Mouse (Mus musculus): Measurements from ENCODE around the gene Lpp. TPM values are rescaled to one million over a fixed set of nuclear protein-coding genes. Genes with fewer than 3 reads are reported as not detected.

Gene Lpp
- polyA plus RNA-seq, 1 experiment: 176 TPM

GRCm38 (mm10) chr16:24990331-24990730 lies 597.0 kb downstream of the Lpp start:
- no peaks in the 10 kb centered on the region for H3K4me1 ChIP-seq (ENCODE audit: control insufficient read depth, insufficient read depth, low read length)
- H3K4me3 ChIP-seq (ENCODE audit: control insufficient read depth, low read depth, low read length): no peak overlapping the region
- no peak overlapping the region for H3K27ac ChIP-seq (ENCODE audit: control insufficient read depth, insufficient read depth, low read depth, low read length)
- TF ChIP-seq POLR2A (IDR thresholded peaks at IDR 0.05; ENCODE audit: control insufficient read depth, low read depth, low read length) (no peak), CTCF (IDR thresholded peaks at IDR 0.05; ENCODE audit: control insufficient read depth, insufficient read depth, insufficient replicate concordance, low read depth, low read length) (no peak)
- H3K36me3 ChIP-seq (ENCODE audit: control insufficient read depth, insufficient read depth, low read length): no peaks in the 10 kb centered on the region
- H3K27me3 ChIP-seq (ENCODE audit: control insufficient read depth, insufficient read depth, low read length): no peaks in the 10 kb centered on the region

GRCm38 (mm10) chr16:24991059-24991541 lies 597.8 kb downstream of the Lpp start:
- no peak overlapping the region for H3K4me3 ChIP-seq (ENCODE audit: control insufficient read depth, low read depth, low read length)
- TF ChIP-seq CTCF (IDR thresholded peaks at IDR 0.05; ENCODE audit: control insufficient read depth, insufficient read depth, insufficient replicate concordance, low read depth, low read length) (no peak), POLR2A (IDR thresholded peaks at IDR 0.05; ENCODE audit: control insufficient read depth, low read depth, low read length) (no peak)
- H3K36me3 ChIP-seq (ENCODE audit: control insufficient read depth, insufficient read depth, low read length): no peaks in the 10 kb centered on the region
- no peaks in the 10 kb centered on the region for H3K27me3 ChIP-seq (ENCODE audit: control insufficient read depth, insufficient read depth, low read length)
- no peaks in the 10 kb centered on the region for H3K4me1 ChIP-seq (ENCODE audit: control insufficient read depth, insufficient read depth, low read length)
- no peak overlapping the region for H3K27ac ChIP-seq (ENCODE audit: control insufficient read depth, insufficient read depth, low read depth, low read length)

GRCm38 (mm10) chr16:24991995-24992394 lies 598.7 kb downstream of the Lpp start:
- no peaks in the 10 kb centered on the region for H3K4me1 ChIP-seq (ENCODE audit: control insufficient read depth, insufficient read depth, low read length)
- H3K27ac ChIP-seq (ENCODE audit: control insufficient read depth, insufficient read depth, low read depth, low read length): no peak overlapping the region
- H3K36me3 ChIP-seq (ENCODE audit: control insufficient read depth, insufficient read depth, low read length): no peaks in the 10 kb centered on the region
- TF ChIP-seq POLR2A (IDR thresholded peaks at IDR 0.05; ENCODE audit: control insufficient read depth, low read depth, low read length) (no peak), CTCF (IDR thresholded peaks at IDR 0.05; ENCODE audit: control insufficient read depth, insufficient read depth, insufficient replicate concordance, low read depth, low read length) (no peak)
- H3K27me3 ChIP-seq (ENCODE audit: control insufficient read depth, insufficient read depth, low read length): no peaks in the 10 kb centered on the region
- no peak overlapping the region for H3K4me3 ChIP-seq (ENCODE audit: control insufficient read depth, low read depth, low read length)

DNA sequence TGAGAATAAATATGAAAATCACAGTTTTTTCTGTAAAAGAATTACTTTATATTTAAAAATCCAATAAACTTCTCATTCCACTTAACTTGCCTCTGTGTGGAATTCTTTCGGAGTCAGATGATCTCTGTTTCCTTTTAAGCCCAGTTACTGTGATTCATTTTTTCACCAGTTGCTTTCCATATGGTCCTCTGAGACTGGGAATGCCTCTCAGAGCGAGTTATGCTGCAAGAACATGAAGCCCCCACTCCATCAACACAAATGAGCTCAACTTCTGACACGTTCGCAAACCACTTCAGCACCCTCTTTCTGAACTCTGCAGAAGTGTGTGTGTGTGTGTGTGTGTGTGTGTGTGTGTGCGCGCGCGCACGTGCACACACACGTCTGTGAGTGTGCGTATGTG lies 599.2 kb downstream of the Lpp start:
- no peak for TF ChIP-seq POLR2A (IDR thresholded peaks at IDR 0.05; ENCODE audit: control insufficient read depth, low read depth, low read length)
- Histone ChIP-seq H3K27me3 (ENCODE audit: control insufficient read depth, insufficient read depth, low read length) (no peaks in the 10 kb centered on the region), H3K4me3 (ENCODE audit: control insufficient read depth, low read depth, low read length) (no peak overlapping the region), H3K4me1 (ENCODE audit: control insufficient read depth, insufficient read depth, low read length) (no peaks in the 10 kb centered on the region), H3K36me3 (ENCODE audit: control insufficient read depth, insufficient read depth, low read length) (no peaks in the 10 kb centered on the region), H3K27ac (ENCODE audit: control insufficient read depth, insufficient read depth, low read depth, low read length) (no peak overlapping the region)

DNA sequence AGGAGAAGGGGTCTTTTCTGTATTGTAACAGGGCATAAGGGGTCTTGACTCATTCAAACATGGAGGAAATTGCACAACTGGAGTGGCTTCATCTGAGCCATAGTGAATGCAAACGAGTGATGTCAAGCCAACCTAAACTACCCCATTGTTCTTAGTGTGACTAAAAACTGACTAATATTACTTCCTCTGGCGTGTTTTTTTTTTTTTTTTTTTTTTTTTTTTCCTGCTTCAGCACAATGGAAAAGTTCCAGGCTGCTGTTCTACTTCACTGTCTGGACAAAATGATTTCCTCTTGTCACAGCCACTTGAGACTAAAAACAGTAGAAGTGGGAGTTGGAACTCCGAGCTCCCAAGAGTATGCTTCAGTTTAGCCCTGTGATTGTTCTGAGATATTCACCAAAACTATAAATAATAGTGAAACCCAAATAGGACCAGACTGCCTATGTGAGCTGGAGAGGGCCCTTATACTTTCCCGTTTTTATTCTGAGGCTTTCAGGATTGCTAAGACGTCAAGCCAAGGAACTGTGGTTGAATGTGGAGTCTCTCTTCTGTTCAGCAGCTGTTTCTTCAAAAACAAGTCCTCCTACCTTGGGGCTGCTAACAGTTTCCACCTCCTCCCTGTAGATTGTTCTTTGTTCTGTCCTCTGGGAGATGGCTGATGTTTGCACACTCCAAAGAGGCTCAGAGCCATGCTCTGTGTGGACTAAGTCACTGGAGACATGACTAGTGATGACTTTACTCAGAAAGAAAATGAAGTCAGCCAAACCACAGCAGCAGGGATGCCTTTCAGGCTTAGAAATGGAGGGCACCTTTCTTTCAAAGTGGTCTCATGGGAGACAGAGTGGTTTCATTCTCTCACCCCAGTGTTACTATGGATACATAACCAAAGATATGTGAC lies 617.9 kb downstream of the Lpp start:
- no peaks in the 10 kb centered on the region for H3K36me3 ChIP-seq (ENCODE audit: control insufficient read depth, insufficient read depth, low read length)
- no peaks in the 10 kb centered on the region for H3K27me3 ChIP-seq (ENCODE audit: control insufficient read depth, insufficient read depth, low read length)
- TF ChIP-seq POLR2A (IDR thresholded peaks at IDR 0.05; ENCODE audit: control insufficient read depth, low read depth, low read length) (no peak), CTCF (IDR thresholded peaks at IDR 0.05; ENCODE audit: control insufficient read depth, insufficient read depth, insufficient replicate concordance, low read depth, low read length) (no peak)
- no peak overlapping the region for H3K4me3 ChIP-seq (ENCODE audit: control insufficient read depth, low read depth, low read length)
- no peak overlapping the region for H3K27ac ChIP-seq (ENCODE audit: control insufficient read depth, insufficient read depth, low read depth, low read length)
- H3K4me1 ChIP-seq (ENCODE audit: control insufficient read depth, insufficient read depth, low read length): no peaks in the 10 kb centered on the region

DNA sequence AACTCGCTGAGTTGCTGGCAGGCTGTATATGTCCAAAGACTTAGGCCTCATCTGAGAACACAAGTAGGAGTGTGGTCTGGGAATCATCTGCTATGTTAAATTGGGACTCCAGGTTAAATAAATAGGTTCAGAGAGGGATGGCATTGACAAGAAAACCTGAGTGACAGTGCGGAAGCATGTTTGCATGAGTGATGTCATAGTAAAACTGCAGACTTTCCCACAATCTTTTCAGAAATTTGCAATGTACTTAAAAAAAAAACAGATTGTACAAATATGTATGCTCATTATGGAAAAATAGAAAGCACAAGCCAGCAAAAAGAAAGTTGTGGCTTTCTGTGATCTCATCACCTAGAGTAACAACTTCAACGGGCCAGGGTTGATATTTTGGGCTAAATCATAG lies 619.6 kb downstream of the Lpp start:
- no peak overlapping the region for H3K4me3 ChIP-seq (ENCODE audit: control insufficient read depth, low read depth, low read length)
- H3K27ac ChIP-seq (ENCODE audit: control insufficient read depth, insufficient read depth, low read depth, low read length): no peak overlapping the region
- H3K27me3 ChIP-seq (ENCODE audit: control insufficient read depth, insufficient read depth, low read length): no peaks in the 10 kb centered on the region
- no peaks in the 10 kb centered on the region for H3K4me1 ChIP-seq (ENCODE audit: control insufficient read depth, insufficient read depth, low read length)
- no peaks in the 10 kb centered on the region for H3K36me3 ChIP-seq (ENCODE audit: control insufficient read depth, insufficient read depth, low read length)
- TF ChIP-seq CTCF (IDR thresholded peaks at IDR 0.05; ENCODE audit: control insufficient read depth, insufficient read depth, insufficient replicate concordance, low read depth, low read length): no peak
- TF ChIP-seq POLR2A (IDR thresholded peaks at IDR 0.05; ENCODE audit: control insufficient read depth, low read depth, low read length): no peak

DNA sequence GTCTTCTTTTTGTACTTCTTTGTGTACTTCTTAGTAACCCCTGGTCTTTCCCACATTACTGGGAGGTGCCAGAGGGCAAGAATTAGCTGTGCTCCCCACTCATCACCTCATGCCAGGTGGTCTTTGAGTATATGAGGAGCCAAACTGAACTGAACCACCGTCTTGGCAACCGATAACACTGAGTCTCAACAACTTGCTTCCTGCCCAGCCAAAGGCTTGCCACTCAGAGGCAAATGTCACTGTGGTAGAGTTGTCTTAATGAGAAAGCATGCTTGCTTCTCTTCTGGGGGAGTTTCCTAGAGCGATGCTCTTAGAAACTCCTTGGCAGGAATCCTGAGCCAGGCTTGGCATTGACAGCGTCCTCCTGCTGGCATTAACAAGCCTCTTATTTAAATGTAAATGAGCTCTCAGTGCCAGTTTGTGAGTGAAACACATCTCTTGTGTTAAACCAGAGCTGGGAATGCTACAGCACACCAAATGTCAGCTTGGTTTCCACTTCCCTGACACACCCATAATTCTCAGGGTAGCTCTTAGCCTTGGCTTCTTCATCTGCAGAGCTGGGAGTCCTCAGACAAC lies 623.0 kb downstream of the Lpp start:
- H3K27ac ChIP-seq (ENCODE audit: control insufficient read depth, insufficient read depth, low read depth, low read length): peak overlapping the region; percentile 39; the same call in 1 of the 2 replicates
- H3K4me3 ChIP-seq (ENCODE audit: control insufficient read depth, low read depth, low read length): no peak overlapping the region
- TF ChIP-seq POLR2A (IDR thresholded peaks at IDR 0.05; ENCODE audit: control insufficient read depth, low read depth, low read length) (no peak), CTCF (IDR thresholded peaks at IDR 0.05; ENCODE audit: control insufficient read depth, insufficient read depth, insufficient replicate concordance, low read depth, low read length) (no peak)
- H3K27me3 ChIP-seq (ENCODE audit: control insufficient read depth, insufficient read depth, low read length): no peaks in the 10 kb centered on the region
- no peaks in the 10 kb centered on the region for H3K36me3 ChIP-seq (ENCODE audit: control insufficient read depth, insufficient read depth, low read length)
- no peaks in the 10 kb centered on the region for H3K4me1 ChIP-seq (ENCODE audit: control insufficient read depth, insufficient read depth, low read length)

Measured in testis, adult 2 months (tissue).